Mouse (Mus musculus): Measurements from ENCODE around the gene Dnajb3. TPM values are rescaled to one million over a fixed set of nuclear protein-coding genes. Genes with fewer than 3 reads are reported as not detected.
A peak's percentile ranks its signal among the peaks of the same experiment; 100 is the strongest.

The Dnajb3 gene
- polyA plus RNA-seq, 1 experiment, result 1.3 TPM

DNA sequence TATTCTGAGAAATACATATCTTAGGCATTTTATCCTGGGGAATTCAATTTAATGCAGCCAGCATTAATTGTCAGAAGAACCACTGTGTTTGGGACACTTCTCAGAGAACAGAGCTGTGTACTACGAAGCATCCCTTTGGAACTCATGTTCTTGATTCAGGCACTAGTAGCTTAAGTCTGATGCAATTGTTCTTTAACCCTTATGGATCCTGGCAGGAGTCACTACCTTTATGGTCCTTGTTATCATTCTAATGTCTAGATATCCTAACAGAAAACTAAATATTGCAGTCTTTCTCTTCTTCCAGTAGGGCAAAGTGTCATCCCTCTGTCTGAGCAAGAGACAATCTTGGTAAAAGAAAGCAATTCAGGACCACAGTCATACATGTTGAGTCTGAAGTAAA, 7.5 kb upstream of the Dnajb3 start:
- WGBS, result 77% methylated on average over 1 of the region's 1 CpGs
- Histone ChIP-seq H3K27me3 (ENCODE audit: control insufficient read depth, insufficient read depth, low read length) (no peaks in the 10 kb centered on the region), H3K36me3 (ENCODE audit: control insufficient read depth, insufficient read depth, low read length) (no peaks in the 10 kb centered on the region), H3K4me3 (ENCODE audit: extremely low read depth, insufficient read depth, insufficient read length) (no peak overlapping the region), H3K27ac (ENCODE audit: insufficient read depth, low read length) (no peak overlapping the region), H3K4me1 (ENCODE audit: control insufficient read depth, insufficient read depth, insufficient read length) (no peaks in the 10 kb centered on the region)
- TF ChIP-seq POLR2A (IDR thresholded peaks at IDR 0.05; ENCODE audit: low read depth, low read length) (no peak), CTCF (IDR thresholded peaks at IDR 0.05; ENCODE audit: extremely low read depth, insufficient read depth, insufficient read length, insufficient replicate concordance) (no peak)
- peak in 1 of 2 experiments; percentile 1 for DNase-seq (ENCODE audit: low read depth in 1 of 2, low spot score in 2 of 2)

DNA sequence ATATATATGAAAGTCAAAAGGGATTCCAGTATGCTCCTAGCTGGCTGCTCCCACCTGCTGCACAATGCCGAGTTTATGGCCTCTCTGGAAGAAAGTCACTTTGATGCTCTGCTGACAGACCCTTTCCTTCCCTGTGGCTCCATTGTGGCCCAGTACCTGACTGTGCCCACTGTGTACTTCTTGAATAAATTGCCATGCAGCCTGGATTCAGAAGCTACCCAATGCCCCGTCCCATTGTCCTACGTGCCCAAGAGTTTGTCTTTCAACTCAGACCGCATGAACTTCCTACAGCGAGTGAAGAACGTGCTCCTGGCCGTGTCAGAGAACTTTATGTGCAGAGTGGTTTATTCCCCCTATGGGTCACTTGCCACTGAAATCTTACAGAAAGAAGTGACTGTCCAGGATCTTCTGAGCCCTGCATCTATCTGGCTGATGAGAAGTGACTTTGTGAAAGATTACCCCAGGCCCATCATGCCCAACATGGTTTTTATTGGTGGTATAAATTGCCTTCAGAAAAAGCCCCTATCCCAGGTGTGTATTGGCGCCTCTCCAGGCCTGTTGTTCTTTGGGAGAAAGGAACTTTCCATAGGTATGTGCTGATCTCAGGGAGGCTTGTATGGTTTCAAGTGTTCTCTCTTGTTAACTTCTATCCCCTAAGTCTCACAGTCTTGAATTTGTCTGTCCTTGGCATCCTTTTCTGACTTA, 6.9 kb upstream of the Dnajb3 start:
- WGBS, result 63% methylated on average over 8 of the region's 8 CpGs
- DNase-seq (ENCODE audit: low read depth in 1 of 2, low spot score in 2 of 2), result peak in 1 of 2 experiments; percentile 4
- no peaks in the 10 kb centered on the region for H3K36me3 ChIP-seq (ENCODE audit: control insufficient read depth, insufficient read depth, low read length)
- H3K27ac ChIP-seq (ENCODE audit: insufficient read depth, low read length), result no peak overlapping the region
- H3K4me1 ChIP-seq (ENCODE audit: control insufficient read depth, insufficient read depth, insufficient read length), result no peaks in the 10 kb centered on the region
- no peak overlapping the region for H3K4me3 ChIP-seq (ENCODE audit: extremely low read depth, insufficient read depth, insufficient read length)
- H3K27me3 ChIP-seq (ENCODE audit: control insufficient read depth, insufficient read depth, low read length), result no peaks in the 10 kb centered on the region
- no peak for TF ChIP-seq CTCF (IDR thresholded peaks at IDR 0.05; ENCODE audit: extremely low read depth, insufficient read depth, insufficient read length, insufficient replicate concordance)
- TF ChIP-seq POLR2A (IDR thresholded peaks at IDR 0.05; ENCODE audit: low read depth, low read length), result no peak

DNA sequence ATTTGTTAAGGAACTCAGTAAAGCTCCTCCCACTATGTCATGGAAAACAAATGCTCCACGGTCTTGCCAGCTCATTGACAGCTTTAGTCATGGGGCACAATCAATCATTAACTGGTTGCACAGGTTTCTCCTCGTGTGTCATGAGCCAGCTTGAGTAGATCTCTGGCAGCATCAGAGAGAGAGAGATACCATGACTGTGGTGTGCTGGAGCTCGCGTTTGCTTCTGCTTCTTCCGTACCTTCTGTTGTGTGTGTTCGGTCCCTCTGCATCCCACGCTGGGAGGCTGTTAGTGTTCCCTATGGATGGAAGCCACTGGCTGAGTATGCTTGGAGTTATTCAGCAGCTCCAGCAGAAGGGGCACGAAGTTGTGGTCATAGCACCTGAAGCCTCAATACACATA, 6.2 kb upstream of the Dnajb3 start, which contains the start of gene Ugt1a1:
Gene Ugt1a1 (plus strand): TSS at position 148 of the 400 bp plus-strand sequence.
- peak in 1 of 2 experiments; percentile 12 for DNase-seq (ENCODE audit: low read depth in 1 of 2, low spot score in 2 of 2)
- Histone ChIP-seq H3K27me3 (ENCODE audit: control insufficient read depth, insufficient read depth, low read length) (no peaks in the 10 kb centered on the region), H3K4me1 (ENCODE audit: control insufficient read depth, insufficient read depth, insufficient read length) (no peaks in the 10 kb centered on the region), H3K36me3 (ENCODE audit: control insufficient read depth, insufficient read depth, low read length) (no peaks in the 10 kb centered on the region), H3K27ac (ENCODE audit: insufficient read depth, low read length) (no peak within 1 kb of the TSS), H3K4me3 (ENCODE audit: extremely low read depth, insufficient read depth, insufficient read length) (no peak within 1 kb of the TSS)
- no peak for TF ChIP-seq CTCF (IDR thresholded peaks at IDR 0.05; ENCODE audit: extremely low read depth, insufficient read depth, insufficient read length, insufficient replicate concordance)
- TF ChIP-seq POLR2A (IDR thresholded peaks at IDR 0.05; ENCODE audit: low read depth, low read length), result no peak
- WGBS, result 72% methylated on average over 8 of the region's 8 CpGs

DNA sequence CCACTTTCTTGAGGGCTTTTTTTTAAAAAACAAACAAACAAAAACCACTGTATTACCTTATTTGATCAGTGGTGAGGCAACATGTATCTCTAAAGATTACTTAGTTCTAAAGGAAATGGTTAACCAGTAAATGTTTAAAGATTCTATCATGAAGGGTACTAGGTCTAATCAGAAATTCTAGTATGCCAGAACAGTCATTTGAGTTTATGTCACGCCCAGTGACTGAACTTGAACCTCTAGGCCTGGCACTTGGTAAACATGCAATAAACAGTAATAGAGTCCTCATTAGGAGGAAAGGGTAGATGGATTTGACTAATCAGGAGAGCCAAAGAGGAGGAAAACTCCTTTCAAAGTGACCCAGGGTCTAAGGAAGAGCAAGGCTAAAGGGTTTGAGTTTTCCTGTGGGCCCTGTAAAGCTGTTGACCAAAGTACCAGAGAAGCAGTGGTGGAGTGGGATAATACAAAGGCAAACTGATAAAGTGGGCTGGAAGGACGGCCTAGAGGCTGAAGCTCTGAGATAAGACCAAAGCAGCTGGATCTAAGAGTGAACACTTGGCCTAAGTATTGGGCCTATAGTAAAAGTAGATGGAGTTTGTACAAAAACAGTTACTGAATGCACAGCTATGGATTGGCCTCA, 1.4 kb upstream of the Dnajb3 start:
- Histone ChIP-seq H3K4me3 (ENCODE audit: extremely low read depth, insufficient read depth, insufficient read length) (no peak overlapping the region), H3K27ac (ENCODE audit: insufficient read depth, low read length) (no peak overlapping the region), H3K27me3 (ENCODE audit: control insufficient read depth, insufficient read depth, low read length) (no peaks in the 10 kb centered on the region), H3K36me3 (ENCODE audit: control insufficient read depth, insufficient read depth, low read length) (no peaks in the 10 kb centered on the region), H3K4me1 (ENCODE audit: control insufficient read depth, insufficient read depth, insufficient read length) (peaks cover 3% of the 10 kb centered on the region; the same call in 1 of the 2 replicates)
- TF ChIP-seq POLR2A (IDR thresholded peaks at IDR 0.05; ENCODE audit: low read depth, low read length), result no peak
- TF ChIP-seq CTCF (IDR thresholded peaks at IDR 0.05; ENCODE audit: extremely low read depth, insufficient read depth, insufficient read length, insufficient replicate concordance), result no peak
- no peak for DNase-seq (ENCODE audit: low read depth in 1 of 2, low spot score in 2 of 2)
- WGBS, result 81% methylated on average over 2 of the region's 2 CpGs

DNA sequence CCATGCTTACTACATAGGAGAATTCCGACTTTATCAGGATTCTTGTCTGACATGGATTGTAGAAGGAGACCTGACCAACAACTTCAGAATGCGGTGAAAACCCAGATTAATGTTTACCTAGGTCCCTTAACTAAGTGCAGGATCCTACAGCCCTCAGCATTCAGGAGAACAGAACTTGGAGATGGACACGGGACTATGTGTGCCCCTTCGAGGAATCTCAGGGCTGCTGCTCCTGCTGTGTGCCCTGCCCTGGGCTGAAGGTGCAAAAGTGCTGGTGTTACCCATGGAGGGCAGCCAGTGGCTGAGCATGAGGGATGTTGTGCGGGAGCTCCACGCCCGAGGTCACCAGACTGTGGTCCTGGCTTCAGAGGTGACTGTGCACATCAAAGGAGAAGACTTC, 5.1 kb downstream of the Dnajb3 start, which contains the start of gene Ugt1a2:
Gene Ugt1a2 (plus strand): TSS at position 146 of the 400 bp plus-strand sequence.
- no peak within 1 kb of the TSS for H3K4me3 ChIP-seq (ENCODE audit: extremely low read depth, insufficient read depth, insufficient read length)
- H3K36me3 ChIP-seq (ENCODE audit: control insufficient read depth, insufficient read depth, low read length), result no peaks in the 10 kb centered on the region
- no peak within 1 kb of the TSS for H3K27ac ChIP-seq (ENCODE audit: insufficient read depth, low read length)
- WGBS, result 90% methylated on average over 7 of the region's 7 CpGs
- DNase-seq (ENCODE audit: low read depth in 1 of 2, low spot score in 2 of 2), result no peak
- TF ChIP-seq POLR2A (IDR thresholded peaks at IDR 0.05; ENCODE audit: low read depth, low read length) (no peak), CTCF (IDR thresholded peaks at IDR 0.05; ENCODE audit: extremely low read depth, insufficient read depth, insufficient read length, insufficient replicate concordance) (no peak)
- H3K4me1 ChIP-seq (ENCODE audit: control insufficient read depth, insufficient read depth, insufficient read length), result peaks cover 3% of the 10 kb centered on the region; the same call in 1 of the 2 replicates
- no peaks in the 10 kb centered on the region for H3K27me3 ChIP-seq (ENCODE audit: control insufficient read depth, insufficient read depth, low read length)

DNA sequence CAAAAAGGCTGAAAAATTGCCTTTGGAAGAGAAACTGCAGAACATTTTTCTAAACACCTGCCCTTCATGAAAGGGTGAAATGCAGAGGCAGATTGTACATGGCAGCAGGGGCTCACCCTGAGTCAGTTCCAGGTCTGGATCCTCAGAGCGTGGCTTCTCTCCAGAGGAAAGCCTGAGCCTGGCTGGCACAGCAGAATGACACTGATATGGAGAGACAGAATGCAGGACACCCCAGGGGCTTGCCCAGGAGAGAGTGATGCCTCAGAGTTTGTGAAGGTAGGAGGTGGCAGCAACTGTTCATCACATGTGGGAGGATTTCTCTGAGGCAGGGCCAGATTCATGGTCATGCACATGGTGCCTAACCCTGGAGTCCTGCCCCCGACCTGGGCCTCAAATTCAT, 5.6 kb downstream of the Dnajb3 start:
- no peaks in the 10 kb centered on the region for H3K36me3 ChIP-seq (ENCODE audit: control insufficient read depth, insufficient read depth, low read length)
- no peak overlapping the region for H3K4me3 ChIP-seq (ENCODE audit: extremely low read depth, insufficient read depth, insufficient read length)
- H3K4me1 ChIP-seq (ENCODE audit: control insufficient read depth, insufficient read depth, insufficient read length), result no peaks in the 10 kb centered on the region
- no peaks in the 10 kb centered on the region for H3K27me3 ChIP-seq (ENCODE audit: control insufficient read depth, insufficient read depth, low read length)
- TF ChIP-seq CTCF (IDR thresholded peaks at IDR 0.05; ENCODE audit: extremely low read depth, insufficient read depth, insufficient read length, insufficient replicate concordance), result no peak
- TF ChIP-seq POLR2A (IDR thresholded peaks at IDR 0.05; ENCODE audit: low read depth, low read length), result no peak
- 82% methylated on average over 2 of the region's 2 CpGs for WGBS
- H3K27ac ChIP-seq (ENCODE audit: insufficient read depth, low read length), result no peak overlapping the region
- no peak for DNase-seq (ENCODE audit: low read depth in 1 of 2, low spot score in 2 of 2)

DNA sequence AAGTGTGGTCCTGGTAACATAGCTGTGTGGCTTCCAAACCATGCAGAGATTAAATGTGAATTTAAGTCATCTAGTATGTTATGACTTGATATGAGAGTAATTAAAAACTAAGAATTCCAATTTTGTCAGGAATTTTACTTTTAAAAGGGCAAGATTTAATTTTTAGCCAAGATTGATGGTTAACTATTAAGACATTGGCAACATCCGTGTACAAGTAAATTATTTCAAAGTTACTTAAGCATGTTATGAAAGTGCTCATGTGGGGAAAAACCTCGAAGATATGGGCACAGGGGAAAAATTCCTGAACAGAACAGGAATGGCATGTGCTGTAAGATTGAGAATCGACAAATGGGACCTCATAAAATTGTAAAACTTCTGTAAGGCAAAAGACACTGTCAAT, 8.1 kb downstream of the Dnajb3 start:
- no peak for TF ChIP-seq CTCF (IDR thresholded peaks at IDR 0.05; ENCODE audit: extremely low read depth, insufficient read depth, insufficient read length, insufficient replicate concordance)
- no peak for TF ChIP-seq POLR2A (IDR thresholded peaks at IDR 0.05; ENCODE audit: low read depth, low read length)
- H3K36me3 ChIP-seq (ENCODE audit: control insufficient read depth, insufficient read depth, low read length), result no peaks in the 10 kb centered on the region
- no peak overlapping the region for H3K4me3 ChIP-seq (ENCODE audit: extremely low read depth, insufficient read depth, insufficient read length)
- no peaks in the 10 kb centered on the region for H3K27me3 ChIP-seq (ENCODE audit: control insufficient read depth, insufficient read depth, low read length)
- 81% methylated on average over 3 of the region's 3 CpGs for whole genome bisulfite sequencing
- H3K27ac ChIP-seq (ENCODE audit: insufficient read depth, low read length), result no peak overlapping the region
- no peak for DNase-seq (ENCODE audit: low read depth in 1 of 2, low spot score in 2 of 2)
- no peaks in the 10 kb centered on the region for H3K4me1 ChIP-seq (ENCODE audit: control insufficient read depth, insufficient read depth, insufficient read length)

Measured in spleen, adult 2 months (tissue).